ENCODE assay signal across 8 mouse cellular contexts in genomic region chr4:132302939-132303479, GRCm38 (mm10). TPM values are rescaled to one million over a fixed set of nuclear protein-coding genes. Genes with fewer than 3 reads are reported as not detected.
DNase-seq lines count a peak whose midpoint lies in the region; ATAC-seq lines count a peak whose summit lies in the region.

Gene Rab42, minus strand, starts transcription at chr4:132303385.

- ATAC-seq in frontal cortex, adult (ENCODE audit: low TSS enrichment), result peak; percentile 88

- peak; percentile 84 for DNase-seq in ES-CJ7 (ENCODE audit: low read depth, low spot score)
- DNase-seq in c-Kit-positive CD71-positive TER-119-positive erythroid progenitor cells, embryonic 14.5 days (ENCODE audit: low spot score), result peak; percentile 52
- peak; percentile 70 for DNase-seq in heart, postnatal 4 days
- peak; percentile 47 to 57 for DNase-seq in layer of hippocampus, postnatal 10 days (ENCODE audit: low spot score in 2 of 2)
- DNase-seq in lung, postnatal 10 days, result peak; percentile 71
- DNase-seq in ovary, postnatal 36 days (ENCODE audit: low spot score), result peak; percentile 58
- peak; percentile 56 for DNase-seq in thymus, postnatal 25 days

RNA-seq across cellular contexts. Expression of gene Rab42, which starts in this region (rescaled TPM):
- 1 to 10 TPM; 1.2 to 1.5 TPM for total RNA-seq in heart, postnatal 4 days (2021)
- 1 to 10 TPM; 1.8 to 2.6 TPM for total RNA-seq in layer of hippocampus, postnatal 10 days (2021)

Comparison
In these comparisons a context has a peak if more than half of its experiments do, and no peak if none do; other contexts are left out.
1. Peak in every context shown above with its lines: DNase-seq and ATAC-seq.